Mouse (Mus musculus): ENCODE data around the gene Dcaf5.

DNA sequence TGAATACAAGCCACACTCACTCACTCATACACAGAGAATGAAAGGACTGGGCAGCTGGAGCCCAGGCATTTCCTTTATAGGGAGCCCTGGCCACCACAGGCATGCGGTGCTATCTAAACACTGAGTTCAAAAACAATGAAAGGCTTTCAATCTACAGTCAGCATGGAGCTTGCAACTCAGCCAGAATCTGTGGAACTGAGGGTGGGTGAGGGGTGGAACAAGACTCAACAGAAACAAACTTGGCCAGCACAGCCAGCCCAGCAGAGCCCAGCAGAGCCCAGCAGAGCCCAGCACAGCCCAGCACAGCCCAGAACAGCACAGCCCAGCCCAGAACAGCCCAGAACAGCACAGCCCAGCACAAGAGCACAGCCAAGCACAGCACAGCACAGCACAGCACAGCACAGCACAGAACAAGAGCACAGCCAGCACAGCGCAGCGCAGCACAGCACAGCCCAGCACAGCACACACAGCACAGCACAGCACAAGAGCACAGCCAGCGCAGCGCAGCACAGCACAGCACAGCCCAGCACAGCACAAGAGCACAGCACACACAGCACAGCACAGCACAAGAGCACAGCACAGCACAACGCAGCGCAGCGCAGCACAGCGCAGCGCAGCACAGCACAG is 56.5 kb downstream of the Dcaf5 start:
- TF ChIP-seq CTCF (IDR thresholded peaks at IDR 0.05; ENCODE audit: borderline replicate concordance, control insufficient read depth, extremely low read depth, insufficient read depth, low read length, poor library complexity) (no peak), POLR2A (IDR thresholded peaks at IDR 0.05; ENCODE audit: control insufficient read depth, extremely low read depth, insufficient read depth, low read length, poor library complexity) (no peak)

Data from thymus, adult 2 months (tissue).